Mouse (Mus musculus) kidney, postnatal 10 days (tissue): ENCODE data around the gene Dnm2.
"Not testable (repeated sequence)": the region's sequence is repeated elsewhere in the genome, so short reads cannot be mapped to it uniquely, and the experiment has no call there.

ENCODE experiments used
- DNase-seq: peaks from one replicate; pipeline ENCODE4 v3.0.0; 2021; ENCODE audit warnings: mixed read lengths

The Dnm2 gene

GRCm38 (mm10) chr9:21509772-21510688, 85.3 kb downstream of the Dnm2 start, which contains the start of gene Tmed1:
Tmed1 (minus strand) TSS chr9:21510252.
- peak; percentile 98 for DNase-seq

- DNase-seq: no peak
Measured at GRCm38 (mm10) chr9:21510689-21511015, 85.9 kb downstream of the Dnm2 start.

- DNase-seq: no peak
Measured at GRCm38 (mm10) chr9:21511052-21511451, 86.3 kb downstream of the Dnm2 start.

- no peak for DNase-seq
Measured at GRCm38 (mm10) chr9:21513466-21513865, 88.8 kb downstream of the Dnm2 start.

GRCm38 (mm10) chr9:21517947-21518495, 93.3 kb downstream of the Dnm2 start:
- DNase-seq: no peak

GRCm38 (mm10) chr9:21518690-21519089, 94.0 kb downstream of the Dnm2 start:
- DNase-seq: not testable (repeated sequence)

- no peak for DNase-seq
Measured at GRCm38 (mm10) chr9:21525142-21525936, 100.6 kb downstream of the Dnm2 start.

- no peak for DNase-seq
Measured at GRCm38 (mm10) chr9:21525937-21526633, 101.4 kb downstream of the Dnm2 start, which contains the start of gene AB124611. AB124611 (plus strand) TSS chr9:21526176.

GRCm38 (mm10) chr9:21526634-21526944, 101.9 kb downstream of the Dnm2 start:
- DNase-seq: no peak

- DNase-seq: no peak
Measured at GRCm38 (mm10) chr9:21527100-21527801, 102.5 kb downstream of the Dnm2 start.

- no peak for DNase-seq
Measured at GRCm38 (mm10) chr9:21527917-21528324, 103.2 kb downstream of the Dnm2 start.

GRCm38 (mm10) chr9:21536501-21536900, 111.8 kb downstream of the Dnm2 start:
- DNase-seq: no peak

- DNase-seq: no peak
Measured at GRCm38 (mm10) chr9:21537009-21537408, 112.3 kb downstream of the Dnm2 start.

GRCm38 (mm10) chr9:21539981-21540753, 115.5 kb downstream of the Dnm2 start:
- no peak for DNase-seq

- not testable (repeated sequence) for DNase-seq
Measured at GRCm38 (mm10) chr9:21542001-21542400, 117.3 kb downstream of the Dnm2 start.

- no peak for DNase-seq
Measured at GRCm38 (mm10) chr9:21545351-21545915, 120.7 kb downstream of the Dnm2 start.

- DNase-seq: peak; percentile 100
Measured at GRCm38 (mm10) chr9:21545916-21546788, 121.4 kb downstream of the Dnm2 start.

- DNase-seq: no peak
Measured at GRCm38 (mm10) chr9:21546789-21547074, 122.0 kb downstream of the Dnm2 start, which contains the start of gene Carm1. Carm1 (plus strand) TSS chr9:21546894.

- DNase-seq: peak; percentile 79
Measured at GRCm38 (mm10) chr9:21547075-21547941, 122.6 kb downstream of the Dnm2 start.
